Mouse (Mus musculus) splenic B cell, adult 2 months (primary cell): ENCODE data around the gene Ints1.

Source experiments
- DNase-seq: peaks from one replicate; pipeline ENCODE4 v3.0.0-alpha.2; 2011; ENCODE audit warnings: low read depth, low spot score
- H3K27me3 ChIP-seq: 2 replicates; pipeline ENCODE4 v1.6.1; 2012; ENCODE audit warnings: mild to moderate bottlenecking, low read length, moderate library complexity, mixed read lengths; ENCODE audit not compliant: control insufficient read depth, poor library complexity, insufficient read depth, severe bottlenecking
- H3K36me3 ChIP-seq: 2 replicates; pipeline ENCODE4 v1.6.1; 2012; ENCODE audit warnings: mild to moderate bottlenecking, low read length, moderate library complexity, mixed read lengths; ENCODE audit not compliant: control insufficient read depth, poor library complexity, insufficient read depth, severe bottlenecking

The Ints1 gene

DNA sequence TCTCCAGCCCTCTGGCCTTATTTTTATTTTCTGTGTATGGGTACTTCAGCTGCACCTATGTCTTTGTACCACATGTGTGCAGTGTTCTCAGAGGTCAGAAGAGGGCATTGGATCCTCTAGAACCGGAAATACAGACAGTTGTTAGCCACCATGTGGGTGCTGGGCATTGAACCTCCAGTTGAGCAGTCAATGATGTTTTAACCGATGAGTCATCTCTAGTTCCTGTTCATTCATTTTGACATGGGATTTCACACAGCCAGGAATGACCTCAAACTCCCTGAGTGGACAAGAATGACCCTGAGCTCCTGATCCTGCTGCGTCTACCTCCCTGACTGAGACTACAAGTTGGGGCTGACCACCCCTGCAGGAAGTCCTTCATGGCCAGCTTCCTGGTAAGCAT, 49.3 kb downstream of the Ints1 start:
- no peaks in the 10 kb centered on the region for H3K27me3 ChIP-seq
- no peak for DNase-seq
- H3K36me3 ChIP-seq = no peaks in the 10 kb centered on the region

DNA sequence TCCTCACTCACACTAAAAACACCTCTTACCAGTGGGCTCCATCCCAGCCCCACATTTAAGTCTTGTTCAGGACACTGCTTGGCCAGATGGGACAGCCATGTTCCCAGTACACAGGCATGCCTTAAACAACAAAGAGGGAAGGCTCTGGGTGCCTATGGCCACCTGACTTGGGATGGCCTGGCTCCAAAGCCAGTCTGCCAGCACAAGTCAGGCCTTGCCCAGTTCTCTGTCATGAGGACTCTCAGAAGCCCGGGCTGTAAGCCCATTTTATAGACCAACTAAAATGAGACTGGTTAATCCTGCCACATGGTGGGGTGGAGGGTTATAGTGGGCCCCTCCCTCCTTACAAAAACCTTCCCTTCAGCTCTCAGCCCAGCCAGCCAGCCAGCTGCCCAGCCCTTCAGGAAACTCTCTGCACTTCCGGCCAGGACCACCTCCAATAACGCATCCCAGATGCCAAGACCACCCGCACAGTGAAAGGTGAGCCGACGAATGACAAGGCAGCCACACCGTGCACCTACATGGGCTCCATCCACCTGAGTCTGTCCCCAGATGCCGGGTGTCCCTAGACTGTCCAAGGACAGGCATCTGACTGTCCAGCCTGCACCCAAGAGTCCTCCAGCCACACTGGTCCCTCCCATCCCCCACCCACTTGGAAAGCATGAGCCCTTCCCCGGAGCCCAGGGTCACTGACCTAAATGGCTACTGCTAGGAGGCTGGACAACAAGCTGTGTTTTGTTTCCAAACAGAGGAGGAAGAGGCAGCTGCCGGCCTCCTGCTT, 50.9 kb downstream of the Ints1 start:
- DNase-seq = no peak
- Histone ChIP-seq H3K27me3 (no peaks in the 10 kb centered on the region), H3K36me3 (no peaks in the 10 kb centered on the region)

DNA sequence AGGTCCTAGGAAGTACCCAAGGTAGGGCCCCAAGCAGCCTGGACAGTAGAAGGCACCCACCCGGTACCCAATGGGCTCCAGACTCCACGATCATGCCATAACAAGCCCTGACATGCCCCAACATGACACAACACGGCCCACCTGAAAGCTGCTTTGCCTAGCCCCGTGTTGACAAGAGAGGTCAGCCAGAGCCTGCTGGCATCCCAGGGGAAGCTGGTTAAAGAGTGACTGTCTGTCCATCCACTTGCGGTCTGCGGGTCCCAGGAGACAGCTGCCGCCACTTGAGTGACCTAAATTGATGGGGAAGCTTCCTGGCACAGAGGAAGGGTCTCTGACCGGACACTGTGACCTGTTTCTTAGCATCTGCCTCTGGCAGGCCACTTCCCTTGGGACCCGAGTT, 52.4 kb downstream of the Ints1 start:
- no peaks in the 10 kb centered on the region for H3K27me3 ChIP-seq
- no peak for DNase-seq
- H3K36me3 ChIP-seq = no peaks in the 10 kb centered on the region

DNA sequence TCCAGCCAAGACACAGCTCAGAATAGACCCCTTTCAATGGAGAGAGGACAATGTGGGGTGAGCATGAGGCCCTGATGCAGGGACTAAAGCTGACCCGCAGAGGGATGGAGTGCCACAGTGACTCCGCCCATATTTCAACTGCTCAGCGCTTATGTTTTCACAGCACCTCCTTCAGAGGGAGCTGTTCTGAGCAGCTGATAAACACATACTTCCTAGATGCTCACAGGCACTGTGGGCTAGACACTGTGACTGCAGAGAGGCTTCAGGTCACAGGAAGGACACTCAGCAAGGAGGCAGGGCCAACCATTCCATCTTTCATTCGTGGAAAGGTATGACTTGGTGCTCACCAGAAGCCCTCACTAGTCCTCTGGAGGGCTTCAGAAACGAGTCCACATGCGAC, 52.8 kb downstream of the Ints1 start:
- Histone ChIP-seq H3K36me3 (no peaks in the 10 kb centered on the region), H3K27me3 (no peaks in the 10 kb centered on the region)
- DNase-seq = no peak

DNA sequence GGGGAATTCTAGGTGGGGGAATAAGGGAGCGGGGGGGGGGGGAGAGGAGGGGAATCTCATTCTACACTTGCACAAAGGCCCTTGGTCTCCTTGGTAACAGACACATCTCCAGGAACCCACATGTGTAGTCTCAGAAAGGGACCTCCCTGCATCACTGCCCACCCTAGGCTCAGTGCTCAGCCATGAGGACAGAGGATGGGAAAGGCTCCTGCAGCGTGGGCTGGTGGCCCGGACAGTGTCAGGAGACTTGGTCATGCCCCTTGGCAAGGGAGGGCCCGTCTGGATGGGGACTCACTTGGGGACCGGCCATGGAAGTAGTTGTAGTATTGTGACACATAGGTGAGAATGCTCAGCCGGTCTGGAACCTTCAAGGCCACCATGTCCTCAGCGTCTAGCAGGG, 56.5 kb downstream of the Ints1 start:
- H3K36me3 ChIP-seq = no peaks in the 10 kb centered on the region
- DNase-seq = no peak
- no peaks in the 10 kb centered on the region for H3K27me3 ChIP-seq

DNA sequence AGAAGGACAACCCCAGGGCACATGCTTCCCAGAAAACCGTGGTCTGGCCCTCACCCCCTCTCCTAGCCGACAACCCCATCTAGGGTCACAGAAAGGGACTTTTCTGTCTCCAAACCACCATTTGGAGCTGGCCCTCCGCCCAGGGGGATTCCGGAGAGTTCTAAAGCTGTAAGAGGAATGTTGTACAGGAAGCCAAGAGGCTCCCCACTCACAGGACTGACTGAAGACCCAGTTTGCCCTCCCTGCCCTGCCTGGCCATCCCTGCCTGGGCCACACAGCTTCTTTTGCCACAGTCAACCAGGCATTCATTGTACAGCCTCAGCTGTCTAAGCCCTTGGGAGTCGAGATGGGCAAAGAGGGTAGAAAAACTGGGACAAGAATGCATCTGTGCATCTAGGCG, 56.9 kb downstream of the Ints1 start:
- no peak for DNase-seq
- no peaks in the 10 kb centered on the region for H3K36me3 ChIP-seq
- H3K27me3 ChIP-seq = no peaks in the 10 kb centered on the region

DNA sequence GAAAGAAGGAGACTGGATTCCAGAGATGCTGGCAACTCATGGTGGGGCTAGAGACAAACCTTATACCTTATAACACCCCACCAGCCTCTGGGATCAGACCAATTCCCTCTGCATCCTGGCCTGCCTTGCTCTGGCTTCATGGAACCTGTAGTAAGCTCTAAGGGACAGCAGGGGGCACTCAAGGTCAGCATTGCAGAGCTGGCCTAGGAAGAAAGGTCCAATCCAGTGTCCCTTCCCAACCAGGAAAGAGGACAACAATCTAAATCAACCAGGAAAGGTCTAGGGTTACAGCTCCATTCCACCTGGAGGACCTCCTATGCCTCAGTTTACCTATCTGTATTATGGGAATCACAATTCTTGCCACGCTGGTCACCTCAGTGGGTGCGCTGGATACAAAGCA, 57.8 kb downstream of the Ints1 start:
- Histone ChIP-seq H3K36me3 (no peaks in the 10 kb centered on the region), H3K27me3 (no peaks in the 10 kb centered on the region)
- DNase-seq = peak; percentile 55

DNA sequence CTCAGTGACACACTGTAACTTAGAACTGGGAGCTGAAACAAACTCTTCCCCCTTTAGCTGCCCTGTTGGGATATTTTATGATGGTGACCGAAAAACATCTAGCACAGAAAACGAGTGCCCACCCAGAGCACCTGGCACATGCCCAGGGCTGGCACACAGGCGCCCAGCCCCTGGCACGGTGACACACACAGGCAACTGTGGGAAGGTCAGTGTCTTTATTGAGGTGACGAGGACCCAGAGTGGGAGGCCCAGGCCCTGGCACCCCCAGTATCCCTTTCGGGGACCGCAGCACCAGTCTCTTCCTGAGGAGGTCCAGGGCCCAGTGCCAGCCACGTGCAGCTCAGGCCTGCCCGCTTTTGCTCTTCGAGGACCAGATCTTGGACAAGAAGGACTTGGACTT, 69.0 kb downstream of the Ints1 start:
- Histone ChIP-seq H3K27me3 (no peaks in the 10 kb centered on the region), H3K36me3 (no peaks in the 10 kb centered on the region)
- no peak for DNase-seq

DNA sequence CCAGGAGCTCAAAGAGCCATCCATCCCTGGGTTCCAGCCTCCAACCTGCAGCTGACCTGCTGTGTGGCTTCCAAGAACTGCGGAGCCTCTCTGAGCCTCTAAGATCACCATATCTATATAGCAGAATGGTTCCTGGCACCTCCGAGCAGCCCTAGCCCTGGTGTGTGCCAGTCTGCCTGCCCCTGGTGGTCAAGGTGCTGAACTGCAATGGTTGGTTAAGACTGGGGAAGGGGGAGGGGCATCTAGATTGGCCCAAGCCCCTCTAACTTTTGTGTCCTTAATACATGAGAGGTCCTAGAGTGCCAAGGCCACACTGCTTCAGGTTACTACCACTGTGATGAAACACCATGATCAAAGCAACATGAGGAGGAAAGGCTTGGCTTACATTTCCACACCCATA, 72.6 kb downstream of the Ints1 start:
- Histone ChIP-seq H3K27me3 (no peaks in the 10 kb centered on the region), H3K36me3 (no peaks in the 10 kb centered on the region)
- DNase-seq = peak; percentile 27

DNA sequence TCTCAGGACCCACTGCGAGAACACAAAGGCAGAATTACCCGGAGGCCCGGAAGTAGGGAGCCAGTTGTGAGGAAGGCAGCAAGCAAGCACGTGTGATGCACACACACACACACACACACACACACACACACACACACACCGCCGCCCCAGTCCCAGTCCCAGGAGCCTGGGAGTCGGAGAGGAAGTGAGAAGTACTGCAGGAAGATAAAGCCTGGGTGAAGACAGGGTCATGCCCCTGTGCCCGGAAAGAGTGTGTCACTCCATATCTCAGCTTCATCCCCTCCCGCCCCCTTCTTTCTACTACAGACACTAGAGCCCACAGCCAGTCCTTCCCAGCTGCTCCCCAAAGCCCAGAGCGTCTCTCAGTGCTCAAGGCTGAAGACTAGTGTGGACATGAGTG, 73.2 kb downstream of the Ints1 start:
- no peak for DNase-seq
- H3K27me3 ChIP-seq = no peaks in the 10 kb centered on the region
- H3K36me3 ChIP-seq = no peaks in the 10 kb centered on the region
